Mouse (Mus musculus) liver (tissue): Measurements from ENCODE around the gene Fbxo22.
"Not testable (repeated sequence)": the region's sequence is repeated elsewhere in the genome, so short reads cannot be mapped to it uniquely, and the experiment has no call there.

ENCODE experiments used
- DNase-seq: peaks from one replicate; pipeline ENCODE4 v3.0.0-alpha.2; 2020; ENCODE audit warnings: mixed read lengths

Fbxo22 gene

DNA sequence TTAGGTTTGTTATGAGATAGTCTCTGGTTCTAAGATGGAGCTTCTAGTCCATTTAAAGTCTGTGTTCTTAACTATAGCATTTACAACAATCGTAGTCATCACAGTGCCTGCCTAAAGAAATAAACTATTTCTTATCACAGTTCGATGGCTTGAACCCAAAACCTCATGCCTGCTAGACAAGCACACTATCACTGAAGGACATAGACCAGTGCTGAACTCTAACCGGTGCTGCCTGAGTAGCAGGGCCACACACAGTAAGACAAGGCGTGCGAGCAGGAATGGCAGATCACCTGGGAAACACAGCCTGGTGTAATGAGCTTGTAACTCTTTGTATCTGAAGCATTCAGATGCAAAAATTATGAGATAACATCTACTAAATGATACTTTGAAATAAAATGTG is 32.1 kb downstream of the Fbxo22 start:
- DNase-seq: no peak

DNA sequence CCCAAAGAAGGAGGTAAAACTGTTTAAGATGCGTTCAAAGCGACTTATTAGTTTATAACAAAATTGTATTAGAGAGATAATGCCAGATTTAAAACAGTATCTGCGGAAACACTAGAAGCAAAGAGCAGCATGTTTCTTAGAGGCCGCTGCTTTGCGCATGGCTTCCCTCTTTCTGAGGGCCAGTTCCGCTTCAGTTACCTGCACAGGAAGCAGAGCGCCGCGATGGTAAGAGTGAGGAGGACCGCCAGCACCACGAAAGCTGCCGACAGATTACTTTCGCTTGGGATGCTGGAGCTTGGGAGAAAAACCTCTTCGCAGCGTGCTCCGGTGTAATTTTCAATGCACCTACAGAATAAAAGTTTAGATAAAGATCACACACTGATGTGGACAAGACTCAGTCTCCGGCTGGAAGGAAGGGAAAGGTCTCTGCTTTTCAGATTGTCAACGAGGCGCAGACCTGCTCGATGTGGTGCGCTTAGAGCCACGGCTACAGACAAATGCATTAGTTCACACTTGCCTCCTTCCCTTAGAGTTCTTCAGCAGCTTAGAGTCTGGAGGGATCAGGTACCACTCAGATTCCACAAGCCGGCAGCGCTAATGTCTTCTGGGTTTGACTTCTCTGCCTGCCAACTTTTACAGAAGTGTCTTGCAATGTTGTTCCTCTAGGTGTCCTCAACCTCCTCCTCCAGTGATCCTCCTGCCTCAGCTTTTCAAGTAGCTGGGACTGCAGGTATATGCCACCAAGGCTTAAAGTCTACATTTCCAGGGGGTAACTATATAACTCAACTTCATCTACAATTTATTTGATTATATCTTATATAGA is 33.3 kb downstream of the Fbxo22 start:
- no peak for DNase-seq

DNA sequence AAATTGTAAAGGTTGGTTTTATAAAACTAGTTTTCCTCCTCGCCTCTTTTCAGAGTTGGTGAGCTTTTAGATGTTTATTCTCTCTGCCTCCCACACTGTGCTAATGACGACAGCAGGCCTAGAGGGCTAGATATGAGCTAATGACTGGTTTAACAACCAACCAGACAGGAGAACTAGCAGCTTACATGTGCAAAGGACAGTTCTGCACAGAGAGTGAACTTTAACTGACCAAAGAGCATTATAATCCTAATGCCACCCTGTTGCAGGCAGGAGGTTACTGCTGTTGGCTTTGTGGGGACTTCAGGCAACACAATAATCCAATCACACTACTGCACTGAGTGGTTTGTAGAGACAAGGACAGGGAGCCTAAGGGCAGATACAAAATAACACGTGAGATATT is 34.6 kb downstream of the Fbxo22 start:
- no peak for DNase-seq

DNA sequence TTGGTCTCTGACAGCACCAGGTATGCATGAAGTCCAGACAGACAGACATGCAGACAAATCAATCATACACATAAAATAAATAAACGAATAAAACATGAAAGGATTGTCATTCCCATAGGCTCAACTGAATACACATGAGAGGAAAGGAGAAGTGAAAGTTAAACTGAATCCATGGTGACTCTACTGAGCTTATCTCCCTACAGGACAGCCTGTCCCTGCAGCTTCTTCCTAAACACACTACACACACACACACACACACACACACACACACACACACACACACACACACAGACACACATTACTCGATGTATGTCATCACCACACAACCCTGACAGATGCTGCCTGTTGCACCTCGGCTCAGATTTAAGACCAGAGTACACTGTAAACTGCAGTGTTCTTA is 35.4 kb downstream of the Fbxo22 start:
- no peak for DNase-seq

DNA sequence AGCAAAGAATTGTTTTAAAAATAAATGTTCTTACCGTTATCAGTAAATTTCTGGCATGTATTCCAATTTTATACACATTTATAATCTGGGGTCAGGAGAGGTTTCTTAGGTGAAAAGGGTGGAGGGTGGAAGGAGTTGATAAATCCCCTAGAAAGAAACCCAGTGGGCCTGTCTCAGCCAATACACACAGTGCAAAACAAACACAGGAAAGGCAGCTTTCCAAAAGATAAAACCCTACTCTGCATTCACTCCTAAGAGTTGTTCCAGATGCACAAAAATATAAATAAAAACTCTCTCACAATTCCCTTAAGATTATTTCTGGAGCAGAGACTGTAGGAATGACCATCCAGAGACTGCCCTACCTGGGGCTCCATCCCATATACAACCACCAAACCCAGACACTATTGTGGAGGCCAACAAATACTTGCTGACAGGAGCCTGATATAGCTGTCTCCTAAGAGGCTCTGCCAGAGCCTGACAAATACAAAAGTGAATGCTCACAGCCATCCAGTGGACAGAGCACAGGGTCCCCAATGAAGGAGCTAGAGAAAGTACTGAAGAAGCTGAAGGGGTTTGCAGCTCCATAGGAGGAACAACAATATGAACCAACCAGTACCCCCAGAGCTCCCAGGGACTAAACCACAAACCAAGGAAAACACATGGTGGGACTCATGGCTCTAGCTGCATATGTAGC is 36.5 kb downstream of the Fbxo22 start:
- DNase-seq: not testable (repeated sequence)

DNA sequence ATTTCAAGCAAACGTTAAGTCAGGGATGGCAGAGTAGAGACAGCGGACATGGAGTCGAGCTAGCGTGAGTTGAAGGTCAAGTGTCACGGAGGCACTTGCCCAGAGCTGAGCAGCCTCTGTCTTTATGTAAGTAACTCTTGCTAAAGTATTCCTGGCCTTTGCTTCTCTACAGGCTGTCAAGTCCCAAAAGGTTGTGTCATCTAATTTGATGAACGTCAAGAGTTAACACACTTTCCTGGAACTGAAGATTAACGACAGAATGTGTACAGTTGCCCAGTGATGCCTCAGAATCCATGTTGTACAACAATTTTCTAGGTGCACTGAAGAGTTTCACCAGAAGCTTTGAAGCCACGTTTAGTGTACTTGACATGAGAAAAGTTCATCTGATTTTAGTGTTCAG is 37.7 kb downstream of the Fbxo22 start:
- DNase-seq: no peak

DNA sequence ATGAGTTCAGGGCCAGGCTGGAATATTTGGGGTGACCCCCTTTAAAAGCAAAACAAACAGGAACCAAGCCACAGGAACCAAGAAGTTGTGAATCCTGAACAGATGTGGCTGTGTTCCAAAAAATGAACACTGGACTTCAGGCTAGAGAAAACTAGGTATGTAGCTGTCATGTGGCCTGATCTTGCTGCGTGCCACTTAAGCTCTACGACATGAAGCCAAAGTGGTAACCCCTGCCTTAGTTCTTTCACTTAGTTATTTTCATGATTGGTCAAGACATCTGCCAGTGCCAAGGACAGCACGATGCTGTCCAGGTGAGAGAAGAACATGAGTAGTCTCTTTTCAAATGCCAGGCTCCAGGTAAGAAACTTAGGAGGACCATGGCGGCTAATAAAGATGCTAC is 38.2 kb downstream of the Fbxo22 start:
- no peak for DNase-seq

DNA sequence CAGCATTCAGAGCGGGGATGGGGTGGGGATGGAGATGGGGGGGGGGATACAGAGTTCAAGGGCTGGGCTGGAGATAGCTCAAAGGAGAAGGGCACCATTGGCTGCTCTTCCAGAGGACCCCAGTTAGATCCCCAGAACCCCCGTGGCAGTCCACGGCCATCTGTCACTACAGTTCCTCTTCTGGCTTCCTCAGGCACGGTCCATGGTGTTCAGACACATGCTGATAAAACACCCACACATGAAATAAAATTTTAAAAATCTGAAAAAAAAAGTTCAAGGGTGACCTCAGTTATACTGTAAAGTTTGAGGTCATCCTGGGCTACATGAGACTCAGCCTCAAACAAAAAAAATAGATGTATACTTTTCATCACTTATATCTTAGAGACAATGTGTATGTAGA is 39.7 kb downstream of the Fbxo22 start:
- DNase-seq: no peak

DNA sequence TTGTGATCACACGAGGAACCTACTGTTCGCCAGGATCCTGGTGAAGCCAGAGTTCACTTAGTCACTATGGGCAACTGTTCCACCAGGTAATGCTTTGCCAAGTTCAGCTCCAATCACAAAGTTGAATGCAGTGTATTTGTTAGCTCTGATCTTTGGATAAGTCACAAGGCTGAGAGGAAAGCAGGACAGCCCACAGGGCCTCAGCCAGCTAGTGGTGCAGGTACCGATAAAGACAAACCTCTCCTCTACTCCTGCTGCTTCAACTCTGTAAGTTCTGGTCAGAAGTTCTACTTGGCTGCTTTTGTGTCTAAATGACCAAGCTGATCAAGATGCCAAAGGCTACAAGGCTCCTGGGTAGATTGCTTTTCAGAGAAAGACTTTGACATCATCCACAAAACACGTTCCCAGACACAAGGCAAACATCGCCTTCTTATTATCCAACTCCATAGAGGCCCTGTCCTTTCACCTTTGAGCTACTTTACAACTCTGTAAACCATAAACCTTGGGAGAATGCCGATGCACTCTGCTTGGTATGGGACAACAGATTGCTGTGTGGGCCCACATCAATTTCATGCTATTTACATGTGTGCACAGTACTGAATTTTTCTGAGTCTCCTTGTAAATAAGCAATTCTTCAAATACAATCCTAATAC is 42.0 kb downstream of the Fbxo22 start:
- no peak for DNase-seq

DNA sequence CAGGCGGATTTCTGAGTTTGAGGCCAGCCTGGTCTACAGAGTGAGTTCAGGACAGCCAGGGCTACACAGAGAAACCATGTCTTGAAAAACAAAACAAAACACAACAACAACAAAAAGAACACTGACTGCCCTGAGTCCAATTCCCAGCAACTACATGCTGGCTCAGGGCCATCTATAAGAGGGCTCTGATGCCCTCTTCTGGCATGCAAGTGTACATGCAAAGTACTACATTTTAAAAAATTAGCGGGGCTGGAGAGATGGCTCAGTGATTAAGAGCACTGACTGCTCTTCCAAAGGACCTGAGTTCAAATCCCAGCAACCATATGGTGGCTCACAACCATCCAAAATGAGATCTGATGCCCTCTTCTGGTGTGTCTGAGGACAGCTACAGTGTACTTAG is 43.4 kb downstream of the Fbxo22 start:
- not testable (repeated sequence) for DNase-seq

DNA sequence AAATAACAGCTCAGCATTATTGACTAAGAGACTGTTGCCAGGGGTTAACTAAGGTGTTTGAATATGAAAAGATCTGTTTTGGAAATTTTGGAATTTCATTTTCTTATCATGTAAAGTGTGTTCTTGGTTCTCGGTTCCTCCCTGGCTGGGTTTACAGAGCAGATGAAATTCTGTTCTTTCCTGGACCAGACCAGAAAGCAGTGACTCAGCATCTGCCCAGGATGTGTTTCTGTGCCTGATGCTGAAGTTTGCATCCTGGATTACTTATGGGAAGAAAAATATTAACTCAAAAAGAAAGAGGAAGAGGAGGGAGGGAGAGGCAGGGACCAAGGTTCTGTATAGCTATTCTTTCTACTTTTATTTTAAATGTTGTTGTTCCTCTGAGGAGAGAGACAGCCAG is 45.1 kb downstream of the Fbxo22 start:
- DNase-seq: no peak

DNA sequence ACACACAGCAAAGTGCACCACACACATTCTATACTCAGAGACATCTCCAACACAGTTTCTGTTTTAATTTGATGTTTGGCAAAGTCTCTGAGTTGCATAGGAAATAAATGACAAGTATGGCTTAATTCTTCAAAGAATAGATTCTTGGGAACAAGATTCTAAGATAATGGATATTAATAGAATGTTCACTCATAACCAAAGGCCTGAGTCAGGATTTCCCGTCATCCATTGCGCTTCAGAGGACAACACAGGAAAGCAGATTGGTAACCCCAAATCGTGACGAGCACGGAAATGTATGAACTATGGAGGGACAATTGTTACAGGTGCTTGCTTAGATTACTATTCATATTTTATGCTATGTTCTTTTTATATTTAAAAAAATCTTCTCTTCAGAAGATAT is 46.3 kb downstream of the Fbxo22 start:
- DNase-seq: no peak

DNA sequence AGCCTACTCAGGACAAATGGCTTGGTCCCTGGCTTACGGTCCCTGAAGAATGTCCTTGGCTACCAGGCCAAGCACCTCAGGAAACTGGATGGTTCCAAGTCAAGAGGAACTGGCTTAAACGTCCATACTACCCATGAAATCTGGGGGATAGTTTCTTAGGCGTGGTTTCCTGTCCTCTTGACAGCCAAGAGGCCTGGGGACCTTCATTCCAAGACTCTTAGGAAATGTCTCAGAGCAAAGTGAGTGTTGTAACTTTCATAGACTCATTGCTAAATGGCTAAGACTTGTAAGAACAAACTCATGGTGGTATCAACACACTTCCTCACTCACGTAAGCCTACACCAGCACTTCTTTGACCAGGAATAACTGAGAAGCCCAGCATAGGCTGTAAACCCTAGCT is 46.9 kb downstream of the Fbxo22 start:
- DNase-seq: no peak

DNA sequence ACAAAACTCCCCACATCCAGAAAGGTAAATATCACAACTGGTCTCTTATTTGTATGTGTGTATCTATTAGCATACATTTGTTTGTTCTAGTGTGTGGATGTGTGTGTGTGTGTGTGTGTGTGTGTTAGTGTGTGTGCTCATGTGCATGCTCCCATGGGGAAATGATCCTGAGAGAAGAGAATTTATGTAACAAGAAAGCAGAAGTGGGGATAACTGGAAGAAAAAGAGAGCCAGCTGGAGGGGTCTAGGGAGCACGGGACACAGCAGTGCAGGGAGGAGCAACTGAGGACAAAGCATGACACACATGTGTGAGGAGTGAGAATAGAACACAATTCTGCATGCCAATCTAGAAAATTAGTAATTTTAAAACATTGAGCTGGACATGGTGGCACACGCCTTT is 48.4 kb downstream of the Fbxo22 start:
- DNase-seq: no peak

DNA sequence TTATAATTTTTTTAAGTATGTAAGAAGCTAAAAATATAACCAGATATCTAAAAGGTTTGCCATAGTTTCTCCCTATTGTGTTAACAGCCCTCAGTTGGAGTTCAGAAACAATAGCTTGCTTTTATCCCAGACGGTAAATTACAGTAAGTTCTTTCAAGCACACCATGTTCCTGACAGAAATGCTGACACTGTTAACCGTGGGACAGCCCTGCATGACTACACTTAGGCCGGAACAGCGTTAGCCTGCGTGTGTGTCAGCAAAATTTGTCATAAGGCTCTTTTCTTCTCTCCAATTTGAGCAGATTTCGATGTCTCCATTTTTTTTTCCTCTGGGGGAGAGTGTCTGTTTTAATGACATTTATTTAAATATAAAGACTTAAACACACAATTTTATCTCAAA is 51.0 kb downstream of the Fbxo22 start:
- DNase-seq: no peak

DNA sequence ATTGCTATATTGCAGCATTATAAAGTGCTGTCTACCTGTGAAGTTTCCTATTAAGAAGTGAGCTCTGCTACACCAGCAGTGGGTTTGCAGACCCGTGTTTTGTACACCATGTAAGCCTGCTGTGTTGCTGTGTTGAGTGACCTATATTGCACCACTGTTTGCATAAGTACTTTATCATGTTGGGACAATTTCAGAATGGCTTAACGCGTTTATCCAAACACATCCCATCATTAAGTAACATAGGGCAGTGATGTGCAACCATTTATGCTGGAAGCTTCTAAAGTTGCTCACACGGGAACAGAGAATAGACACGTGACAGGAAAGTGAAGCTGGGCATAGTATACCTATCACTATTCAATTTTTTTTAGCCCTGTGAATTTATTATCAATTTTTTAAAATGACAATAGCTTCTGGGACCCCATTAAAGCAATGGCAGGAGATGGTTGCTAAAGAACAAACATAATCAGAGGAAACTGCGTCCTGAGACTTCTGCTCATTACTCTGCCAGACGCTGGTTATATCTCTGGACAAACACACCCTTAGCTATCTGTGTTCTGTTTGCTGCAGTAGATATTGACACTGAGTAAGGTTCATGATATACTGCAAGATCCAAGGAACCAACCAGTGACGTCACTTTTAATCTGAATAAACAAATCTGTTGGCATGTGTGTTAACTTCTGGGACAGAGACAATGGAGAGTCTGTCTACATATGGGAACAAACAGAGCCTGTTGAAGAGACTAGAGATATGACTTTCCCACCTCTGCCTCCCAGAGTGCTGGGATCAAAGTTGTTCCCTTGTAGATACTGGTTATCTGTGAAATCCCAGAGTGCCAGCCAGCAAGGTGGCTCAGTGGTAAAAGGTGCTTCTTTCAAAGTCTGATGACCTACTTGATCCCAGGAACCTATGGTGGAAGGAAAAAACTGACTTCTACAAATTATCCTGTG is 55.9 kb downstream of the Fbxo22 start:
- no peak for DNase-seq

DNA sequence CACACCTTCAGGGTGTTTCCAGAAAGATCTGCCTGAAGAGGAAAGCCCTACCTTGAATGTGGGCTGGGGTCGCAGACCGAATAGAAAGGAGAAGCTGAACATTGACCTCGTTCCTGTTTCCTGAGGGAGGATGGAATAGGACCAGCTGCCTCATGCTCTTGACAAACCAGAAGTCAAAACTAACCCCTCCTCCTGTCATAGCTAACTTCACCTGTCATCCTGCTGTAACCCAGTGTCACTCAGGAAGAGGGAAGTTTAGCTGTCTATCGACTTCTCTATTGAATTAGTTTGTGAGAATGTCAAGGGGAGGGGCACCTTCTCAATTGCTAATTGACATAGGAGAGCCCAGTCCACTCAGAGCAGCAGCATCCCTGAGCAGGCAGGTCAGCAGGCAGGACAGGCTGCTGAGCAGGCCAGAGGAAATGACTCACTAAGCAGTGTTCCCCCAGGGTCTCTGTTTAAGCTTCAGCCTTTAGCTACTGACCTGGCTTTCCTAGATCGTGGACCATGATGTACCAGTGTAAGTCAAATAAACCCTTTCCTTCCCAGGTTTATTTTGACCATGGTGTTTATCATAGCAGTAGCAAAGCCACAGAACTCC is 63.3 kb downstream of the Fbxo22 start:
- DNase-seq: no peak

DNA sequence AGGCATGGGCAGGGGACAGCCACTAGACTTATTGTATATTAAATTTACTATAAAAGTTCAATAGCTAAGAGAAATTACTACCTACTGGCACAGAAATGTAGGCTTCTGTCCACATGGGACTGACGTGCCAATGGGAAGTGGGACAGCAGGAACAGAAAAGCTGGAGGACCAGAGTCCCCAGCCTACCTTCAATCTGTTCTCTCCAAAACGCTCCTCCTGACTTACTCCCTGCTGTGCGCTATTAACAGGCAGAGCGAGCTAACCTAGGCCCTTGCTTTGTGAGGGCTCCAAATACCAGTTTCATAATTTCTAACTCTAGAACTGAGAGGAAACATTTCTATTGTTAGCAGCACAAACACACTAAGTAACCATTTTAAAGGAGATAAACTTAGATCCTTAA is 65.2 kb downstream of the Fbxo22 start:
- DNase-seq: no peak
